In genomic region chr1:170622934-170623333, GRCm38 (mm10) we compare ENCODE assay signal across 10 mouse cellular contexts. TPM values are rescaled to one million over a fixed set of nuclear protein-coding genes. Genes with fewer than 3 reads are reported as not detected.
DNase-seq lines count a peak whose midpoint lies in the region; ATAC-seq and TF ChIP-seq lines count a peak whose summit lies in the region.
"Had no signal": no experiment of that assay in that cellular context is flagged by ENCODE, and none has a peak within 500 bp of the region (broad histone marks: within the 10 kb centered on the region; RNA-seq: fewer than 3 reads in every experiment).

No protein-coding gene starts in this region.

- no peaks in the 10 kb centered on the region for H3K36me3 ChIP-seq in CH12.LX (replicated peaks in 1 of 2; ENCODE audit: control insufficient read depth in 1 of 2, insufficient read depth in 1 of 2, low read length in 1 of 2)
- no peaks in the 10 kb centered on the region for H3K36me3 ChIP-seq in liver, adult 2 months (ENCODE audit: control insufficient read depth, insufficient read depth, low read length)
- H3K36me3 ChIP-seq: hindbrain, embryonic 15.5 days had no signal

- peaks cover 7% of the 10 kb centered on the region for H3K9me3 ChIP-seq in CH12.LX (replicated peaks; ENCODE audit: low read length)
- H3K9me3 ChIP-seq: hindbrain, embryonic 15.5 days had no signal

- TF ChIP-seq CTCF in CH12.LX (conservative IDR thresholded peaks at IDR 0.05 in 1 of 2, IDR thresholded peaks at IDR 0.05 in 1 of 2; ENCODE audit: low read depth in 2 of 2, low read length in 2 of 2): no peak
- TF ChIP-seq CTCF in liver, adult 2 months (IDR thresholded peaks at IDR 0.05; ENCODE audit: low read depth, low read length): no peak

- TF ChIP-seq POLR2A in CH12.LX (IDR thresholded peaks at IDR 0.05; ENCODE audit: low read depth, low read length): no peak
- no peak for TF ChIP-seq POLR2A in liver, adult 2 months (IDR thresholded peaks at IDR 0.05; ENCODE audit: extremely low read depth, insufficient read depth, low read length)

- no peak overlapping the region for H3K27ac ChIP-seq in CH12.LX (ENCODE audit: insufficient read depth, low read depth)
- H3K27ac ChIP-seq in liver, adult 2 months (replicated peaks; ENCODE audit: insufficient read depth, low read depth, low read length): no peak overlapping the region; the same call in 1 of the 2 replicates
- H3K27ac ChIP-seq: hindbrain, embryonic 15.5 days had no signal

- H3K4me1 ChIP-seq in CH12.LX (ENCODE audit: control insufficient read depth in 1 of 2, insufficient read depth in 2 of 2): peaks cover 3 to 8% of the 10 kb centered on the region in 2 experiments; a peak in 3 of 4 replicates
- H3K4me1 ChIP-seq in liver, adult 2 months (ENCODE audit: control insufficient read depth, insufficient read depth, low read length): peaks cover 2% of the 10 kb centered on the region
- H3K4me1 ChIP-seq: hindbrain, embryonic 15.5 days had no signal

- TF ChIP-seq RAD21 in CH12.LX (IDR thresholded peaks at IDR 0.05; ENCODE audit: low read depth, low read length): no peak

- dilution Hi-C loops in CH12.LX (cut with MboI; ENCODE audit: extremely low pct_ligation_motif_present, extremely low pct_unique_long_range_greater_than_20kb, low sequenced_read_pairs): no loop called here

- peak; percentile 57 for DNase-seq in embryo, embryonic 10 days (ENCODE audit: low spot score)
- DNase-seq in embryo, embryonic 10.5 days (ENCODE audit: low spot score): no peak
- no peak for DNase-seq in CH12.LX (ENCODE audit: extremely low read depth)
- DNase-seq in liver, adult 2 months (ENCODE audit: extremely low read depth, low read depth, low spot score): peak; percentile 96
- DNase-seq in thymus, adult 18-20 months: no peak
- no peak for DNase-seq in left cerebral cortex, adult 11 months (ENCODE audit: low spot score)
- no peak for DNase-seq in thymus, postnatal 14 days

- in situ Hi-C loops in CH12.LX (cut with MboI; ENCODE audit: low pct_ligation_motif_present, low pct_unique_long_range_greater_than_20kb, low sequenced_read_pairs): loop anchor here (25.0 kb wide), 1 partner anchor 311 kb away; the partner anchor contains the start of genes Gm7694 and Spata46

- H3K9ac ChIP-seq in CH12.LX (ENCODE audit: insufficient read depth, low read depth): no peak overlapping the region
- H3K9ac ChIP-seq in liver, adult 2 months (ENCODE audit: low read depth, low read length): no peak overlapping the region
- H3K9ac ChIP-seq: hindbrain, embryonic 15.5 days had no signal

- ATAC-seq in granulocyte monocyte progenitor cell, adult 5-6 weeks (replicated peaks; ENCODE audit: poor library complexity, severe bottlenecking): peak; percentile 94

- no peaks in the 10 kb centered on the region for H3K79me2 ChIP-seq in CH12.LX (replicated peaks; ENCODE audit: control insufficient read depth, extremely low read depth, insufficient read depth, poor library complexity, severe bottlenecking)
- H3K79me2 ChIP-seq in liver, adult 2 months (ENCODE audit: control insufficient read depth, insufficient read depth, low read length): no peaks in the 10 kb centered on the region

- no peaks in the 10 kb centered on the region for H3K27me3 ChIP-seq in CH12.LX (replicated peaks)
- no peaks in the 10 kb centered on the region; the same call in 1 of the 2 replicates for H3K27me3 ChIP-seq in liver, adult 2 months (ENCODE audit: control insufficient read depth, insufficient read depth, low read length)
- H3K27me3 ChIP-seq: hindbrain, embryonic 15.5 days; megakaryocyte, embryonic 14.5 days had no signal

- no peak overlapping the region for H3K4me3 ChIP-seq in CH12.LX (replicated peaks in 1 of 3; ENCODE audit: low read depth in 2 of 3, low read length in 2 of 3, poor library complexity in 1 of 3)
- no peak overlapping the region for H3K4me3 ChIP-seq in liver, adult 2 months (ENCODE audit: insufficient read depth, low read depth, low read length)
- H3K4me3 ChIP-seq: hindbrain, embryonic 15.5 days; megakaryocyte, embryonic 14.5 days had no signal

- no peak for TF ChIP-seq EP300 in CH12.LX (IDR thresholded peaks at IDR 0.05; ENCODE audit: low read length)

- no peak overlapping the region for H3K4me2 ChIP-seq in CH12.LX (ENCODE audit: insufficient read depth, low read depth, poor library complexity, severe bottlenecking)
- H3K4me2 ChIP-seq: hindbrain, embryonic 15.5 days had no signal

- 2% methylated on average over 5 of the region's 5 CpGs for WGBS in liver, adult 2 months

TF ChIP-seq in CH12.LX, 34 proteins besides CTCF, POLR2A, EP300 and RAD21:
- peak; percentile 21; the same call in 1 of the 2 replicates for TF ChIP-seq BHLHE40 (IDR thresholded peaks at IDR 0.05; ENCODE audit: low read depth, low read length)
- TF ChIP-seq MYC (IDR thresholded peaks at IDR 0.05; ENCODE audit: low read depth, low read length): no peak
- TF ChIP-seq POLR2AphosphoS2 (IDR thresholded peaks at IDR 0.05; ENCODE audit: low read depth, low read length): no peak
- peak; percentile 55; the same call in 1 of the 2 replicates for TF ChIP-seq MEF2A (IDR thresholded peaks at IDR 0.05; ENCODE audit: borderline replicate concordance, low read depth, low read length)
TF ChIP-seq in CH12.LX: peak in this region for 2.

RNA-seq across cellular contexts. Expression of gene Olfml2b, which starts 21.4 kb away (rescaled TPM):
- total RNA-seq in CH12.LX (2012; rRNA removed): 0.84 and 1.0 TPM in 2 replicates
- total RNA-seq in CH12.LX (2014; rRNA removed): 0.35 and 0.39 TPM in 2 replicates
- 0.31 and 0.34 TPM in 2 replicates for polyA plus RNA-seq in CH12.LX (2012; ENCODE audit: insufficient read length, low read depth)
- not detected in 2 replicates for total RNA-seq in granulocyte monocyte progenitor cell, adult 5-6 weeks (2014; fragmentation: Nextera tagmentation)
- 0.90 and 1.1 TPM in 2 replicates for total RNA-seq in granulocyte monocyte progenitor cell, adult 5-6 weeks (2017)
- 0.37 and 0.67 TPM in 2 replicates for total RNA-seq in liver, adult 2 months (2014; rRNA removed)
- polyA plus RNA-seq in liver, adult 2 months (2012; rRNA removed): 0.44 and 0.46 TPM in 2 replicates

RNA-seq across cellular contexts. Expression of gene Nos1ap, which starts 33.3 kb away (rescaled TPM):
- total RNA-seq in CH12.LX (2012; rRNA removed) (not detected in 2 replicates), CH12.LX (2014; rRNA removed) (not detected in 2 replicates)
- not detected in 2 replicates for polyA plus RNA-seq in CH12.LX (2012; ENCODE audit: insufficient read length, low read depth)
- total RNA-seq in granulocyte monocyte progenitor cell, adult 5-6 weeks (2014; fragmentation: Nextera tagmentation): 9.0 and 11.5 TPM in 2 replicates
- total RNA-seq in granulocyte monocyte progenitor cell, adult 5-6 weeks (2017): 1.5 and 3.7 TPM in 2 replicates
- total RNA-seq in liver, adult 2 months (2014; rRNA removed): 1.8 and 3.2 TPM in 2 replicates
- 3.1 and 6.7 TPM in 2 replicates for polyA plus RNA-seq in liver, adult 2 months (2012; rRNA removed)

Comparison
In these comparisons a context has a peak if more than half of its experiments do, and no peak if none do; other contexts are left out.
1. DNase-seq: peak in embryo, embryonic 10 days (single experiment) and liver, adult 2 months (single experiment); none in embryo, embryonic 10.5 days (single experiment), CH12.LX (single experiment), thymus, adult 18-20 months (0 of 2), left cerebral cortex, adult 11 months (single experiment) and thymus, postnatal 14 days (single experiment).